8 mouse cellular contexts compared by ENCODE assay signal in the genomic region with DNA sequence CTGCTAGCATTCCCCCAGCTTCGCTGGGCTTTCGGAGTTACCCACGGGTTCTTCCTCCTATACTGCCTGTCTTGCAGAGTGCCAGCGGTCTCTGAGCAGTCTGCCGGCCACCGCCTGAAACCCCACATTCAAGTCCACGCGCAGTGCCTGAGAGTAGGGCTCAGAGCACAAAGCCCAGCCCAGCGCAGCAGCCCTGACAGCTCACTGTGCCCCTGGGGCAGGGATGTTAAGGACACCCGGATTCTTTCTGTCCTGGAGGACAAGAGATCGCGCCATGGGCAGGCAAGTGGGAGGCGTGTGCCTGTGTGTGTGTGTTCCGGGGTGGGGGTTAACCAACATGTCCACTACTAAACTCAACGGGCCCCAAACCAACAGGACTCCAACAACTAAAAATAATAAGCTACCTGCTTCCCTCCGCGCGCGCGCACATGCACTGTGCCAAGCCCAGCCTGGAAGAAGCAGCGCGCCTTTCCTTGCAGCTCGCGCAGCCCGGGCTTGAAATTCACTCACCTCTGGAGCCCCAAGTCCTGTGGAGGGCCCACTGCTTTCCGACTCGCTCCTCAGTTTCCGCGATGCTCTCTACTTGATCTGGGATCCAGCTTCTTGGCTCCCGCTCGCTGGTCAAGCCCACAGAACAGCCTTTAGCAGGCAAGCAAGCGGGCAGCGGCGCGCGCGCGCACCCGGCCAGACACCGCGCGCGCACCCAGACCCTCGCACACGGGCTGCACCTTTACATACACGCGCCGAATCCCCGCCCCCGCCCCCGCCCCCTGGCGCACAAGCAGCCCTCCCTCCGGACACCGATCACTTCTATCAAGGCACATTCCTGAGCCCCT. TPM values are rescaled to one million over a fixed set of nuclear protein-coding genes. Genes with fewer than 3 reads are reported as not detected.
DNase-seq lines count a peak whose midpoint lies in the region; ATAC-seq lines count a peak whose summit lies in the region.
"Had no signal": no experiment of that assay in that cellular context is flagged by ENCODE, and none has a peak within 500 bp of the region (broad histone marks: within the 10 kb centered on the region; RNA-seq: fewer than 3 reads in every experiment).

Gene Slitrk4, minus strand, starts transcription at position 707 of the 836 bp plus-strand sequence.

- H3K27ac ChIP-seq in brown adipose tissue, adult 24 weeks (replicated peaks; ENCODE audit: low read depth, low read length) = no peak within 1 kb of the TSS
- peak within 1 kb of the TSS; percentile 58 for H3K27ac ChIP-seq in heart, embryonic 13.5 days (replicated peaks)

- DNase-seq in cerebellum, postnatal 36 days = peak; percentile 60 to 66
- peak in 1 of 2 experiments; percentile 44 for DNase-seq in left cerebral cortex, adult 18-20 months (ENCODE audit: low spot score in 2 of 2)
- peak; percentile 41 for DNase-seq in neural tube, embryonic 10.5 days (ENCODE audit: extremely low spot score, low spot score)
- no peak for DNase-seq in urinary bladder, postnatal 25 days (ENCODE audit: low spot score)
- no peak for DNase-seq in gastrocnemius, postnatal 25 days

- H3K36me3 ChIP-seq in heart, embryonic 13.5 days = no peaks in the 10 kb centered on the region

- peak within 1 kb of the TSS; percentile 80 for H3K9ac ChIP-seq in heart, embryonic 13.5 days

- WGBS in heart, embryonic 13.5 days = 5% methylated on average over 49 of the region's 54 CpGs

- no peak for ATAC-seq in heart, embryonic 13.5 days (ENCODE audit: extremely low read depth, insufficient number of reproducible peaks, low FRiP score, low TSS enrichment)

- peak within 1 kb of the TSS; percentile 72 for H3K4me2 ChIP-seq in heart, embryonic 13.5 days

- no peaks in the 10 kb centered on the region for H3K9me3 ChIP-seq in heart, embryonic 13.5 days

- no peaks in the 10 kb centered on the region; the same call in 1 of the 2 replicates for H3K27me3 ChIP-seq in heart, embryonic 13.5 days (replicated peaks)

- H3K4me1 ChIP-seq in brown adipose tissue, adult 24 weeks (ENCODE audit: control insufficient read depth, insufficient read depth, insufficient read length, low read length) = no peaks in the 10 kb centered on the region
- H3K4me1 ChIP-seq in heart, embryonic 13.5 days = no peaks in the 10 kb centered on the region

- peak within 1 kb of the TSS; percentile 18; the same call in 1 of the 2 replicates for H3K4me3 ChIP-seq in brown adipose tissue, adult 24 weeks (ENCODE audit: insufficient read depth, low read depth, low read length)
- peak within 1 kb of the TSS; percentile 61 for H3K4me3 ChIP-seq in heart, embryonic 13.5 days

RNA-seq across cellular contexts. Expression of gene Slitrk4, which starts in this region (rescaled TPM):
- polyA plus RNA-seq in brown adipose tissue, adult 24 weeks (2012; ENCODE audit: insufficient read depth, insufficient read length, missing spikeins) = 0.63 TPM in 1 of 2 replicates, not detected in the other
- 9.9 and 11.1 TPM in 2 replicates for polyA plus RNA-seq in heart, embryonic 13.5 days (2015; fragmentation: Nextera tagmentation; extraction: Ambion mirVana)
- total RNA-seq in left cerebral cortex, adult 18-20 months (2021) = 10 to 100 TPM; 46.1 to 53.2 TPM
- total RNA-seq in gastrocnemius, postnatal 25 days (2021) = under 1 TPM; 0.29 to 0.61 TPM
- polyA plus RNA-seq: spleen, adult 2 months had no signal

Comparison
In these comparisons a context has a peak if more than half of its experiments do, and no peak if none do; other contexts are left out.
1. RNA of gene Slitrk4 (total RNA-seq): 46.1 to 53.2 TPM in left cerebral cortex, adult 18-20 months; 0.29 to 0.61 TPM in gastrocnemius, postnatal 25 days; every median in the first group is over 10 times any median in the second.
2. DNase-seq: peak in cerebellum, postnatal 36 days (2 of 2) and neural tube, embryonic 10.5 days (single experiment); none in urinary bladder, postnatal 25 days (single experiment) and gastrocnemius, postnatal 25 days (single experiment).